Mouse (Mus musculus): Measurements from ENCODE around the gene Rrp1. TPM values are rescaled to one million over a fixed set of nuclear protein-coding genes. Genes with fewer than 3 reads are reported as not detected.

Gene Rrp1
- polyA plus RNA-seq, 1 experiment: 42.0 TPM

DNA sequence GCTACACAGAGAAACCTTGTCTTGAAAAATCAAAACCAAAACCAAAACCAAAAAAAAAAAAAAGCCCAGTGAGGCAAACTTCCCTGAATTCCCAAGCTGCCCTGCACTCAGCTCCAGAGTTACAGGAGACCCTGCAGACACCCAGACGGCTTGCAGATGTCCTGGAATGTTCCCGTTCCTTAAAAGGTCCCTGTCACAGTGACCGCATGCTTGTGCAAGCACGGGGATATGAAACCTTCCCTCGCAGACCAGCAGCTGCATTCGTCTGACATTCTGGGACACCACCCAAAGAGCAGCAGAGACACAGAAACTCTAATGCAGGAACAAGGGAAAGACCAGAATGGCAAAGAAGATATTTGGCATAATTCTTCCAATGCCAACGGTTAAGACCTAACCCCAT, 27.1 kb upstream of the Rrp1 start:
- 81% methylated on average over 7 of the region's 7 CpGs for WGBS

DNA sequence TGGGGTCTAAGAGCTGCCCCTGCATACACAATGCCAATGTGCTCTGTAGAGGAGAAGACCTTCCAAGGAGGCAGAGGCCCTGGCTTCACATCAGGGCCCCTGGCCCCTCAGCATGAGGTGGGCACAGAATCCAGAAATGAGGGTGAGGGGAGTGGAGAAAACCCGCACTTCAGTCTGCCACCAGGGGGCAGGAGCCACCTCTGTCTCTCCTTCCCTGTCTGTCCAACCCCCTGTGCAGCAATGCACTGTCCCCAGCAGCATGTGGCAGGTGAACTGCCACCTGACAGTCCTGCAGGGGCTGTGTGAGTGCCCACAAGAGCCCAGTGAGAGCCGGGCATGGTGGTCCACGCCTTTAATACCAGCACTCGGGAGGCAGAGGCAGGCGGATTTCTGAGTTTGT, 26.7 kb upstream of the Rrp1 start:
- Histone ChIP-seq H3K4me1 (ENCODE audit: control insufficient read depth, insufficient read depth, insufficient read length, low read length) (peaks cover 2% of the 10 kb centered on the region; the same call in 1 of the 2 replicates), H3K27me3 (ENCODE audit: control insufficient read depth, insufficient read depth, low read length) (no peaks in the 10 kb centered on the region), H3K4me3 (ENCODE audit: low read depth, low read length) (no peak overlapping the region), H3K36me3 (ENCODE audit: control insufficient read depth, insufficient read depth, low read length) (peaks cover 28% of the 10 kb centered on the region), H3K27ac (ENCODE audit: insufficient read depth, low read depth, low read length) (no peak overlapping the region)
- TF ChIP-seq CTCF (IDR thresholded peaks at IDR 0.05; ENCODE audit: extremely low read depth, insufficient read length, insufficient replicate concordance, low read depth, low read length): peak; percentile 20; the same call in 1 of the 2 replicates
- no peak for TF ChIP-seq POLR2A (IDR thresholded peaks at IDR 0.05; ENCODE audit: low read depth, low read length)
- 61% methylated on average over 5 of the region's 5 CpGs for WGBS

More for the DNA sequence above, 27.1 kb upstream of the Rrp1 start:
- no peak overlapping the region for H3K27ac ChIP-seq (ENCODE audit: insufficient read depth, low read depth, low read length)
- H3K4me1 ChIP-seq (ENCODE audit: control insufficient read depth, insufficient read depth, insufficient read length, low read length): peaks cover 2% of the 10 kb centered on the region; the same call in 1 of the 2 replicates
- peaks cover 29% of the 10 kb centered on the region for H3K36me3 ChIP-seq (ENCODE audit: control insufficient read depth, insufficient read depth, low read length)
- H3K4me3 ChIP-seq (ENCODE audit: low read depth, low read length): no peak overlapping the region
- no peaks in the 10 kb centered on the region for H3K27me3 ChIP-seq (ENCODE audit: control insufficient read depth, insufficient read depth, low read length)
- no peak for TF ChIP-seq POLR2A (IDR thresholded peaks at IDR 0.05; ENCODE audit: low read depth, low read length)
- TF ChIP-seq CTCF (IDR thresholded peaks at IDR 0.05; ENCODE audit: extremely low read depth, insufficient read length, insufficient replicate concordance, low read depth, low read length): no peak

DNA sequence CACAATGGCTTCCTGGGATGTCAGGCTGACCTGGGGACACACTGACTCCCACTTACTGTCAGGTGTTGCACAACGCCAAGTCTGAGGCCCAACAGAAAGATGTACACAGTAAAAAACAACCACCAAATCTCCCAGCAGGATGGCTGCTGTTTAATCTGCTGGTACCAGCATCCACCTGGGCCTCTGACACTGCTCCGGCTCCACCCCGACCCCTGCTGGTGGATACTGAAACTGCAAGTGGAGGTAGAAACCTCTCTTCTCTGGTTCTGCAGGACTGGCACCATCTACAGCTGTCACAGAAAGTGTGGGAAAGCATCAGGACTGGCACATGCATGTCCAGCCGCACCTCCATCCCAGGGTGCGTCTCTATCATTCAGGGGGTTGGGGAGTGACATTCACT, 25.3 kb upstream of the Rrp1 start:
- Histone ChIP-seq H3K4me1 (ENCODE audit: control insufficient read depth, insufficient read depth, insufficient read length, low read length) (peaks cover 2% of the 10 kb centered on the region; the same call in 1 of the 2 replicates), H3K36me3 (ENCODE audit: control insufficient read depth, insufficient read depth, low read length) (peaks cover 17% of the 10 kb centered on the region), H3K27ac (ENCODE audit: insufficient read depth, low read depth, low read length) (no peak overlapping the region), H3K27me3 (ENCODE audit: control insufficient read depth, insufficient read depth, low read length) (no peaks in the 10 kb centered on the region), H3K4me3 (ENCODE audit: low read depth, low read length) (no peak overlapping the region)
- TF ChIP-seq POLR2A (IDR thresholded peaks at IDR 0.05; ENCODE audit: low read depth, low read length) (no peak), CTCF (IDR thresholded peaks at IDR 0.05; ENCODE audit: extremely low read depth, insufficient read length, insufficient replicate concordance, low read depth, low read length) (peak; percentile 92)
- WGBS: 19% methylated on average over 5 of the region's 5 CpGs

DNA sequence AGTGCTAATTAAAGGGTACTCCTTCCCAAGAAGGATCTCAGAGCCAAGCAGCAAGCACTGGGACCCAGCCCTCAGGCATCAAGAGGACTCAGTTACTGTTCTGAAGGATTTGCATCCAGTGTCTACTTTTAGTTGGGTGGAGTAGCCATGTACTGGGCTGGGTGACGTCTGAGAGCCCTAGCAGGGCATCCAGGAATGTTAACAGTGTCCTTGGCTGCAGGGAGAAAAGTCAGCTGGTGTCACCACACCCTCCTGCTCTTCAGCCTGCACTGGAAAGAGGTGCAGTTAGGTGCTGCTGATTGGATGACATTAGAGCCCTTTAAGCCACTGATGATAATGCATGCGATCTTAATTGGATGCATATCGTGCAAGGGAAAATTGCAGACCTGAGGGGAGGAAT, 20.0 kb upstream of the Rrp1 start:
- peaks cover 2% of the 10 kb centered on the region; the same call in 1 of the 2 replicates for H3K36me3 ChIP-seq (ENCODE audit: control insufficient read depth, insufficient read depth, low read length)
- WGBS: 60% methylated on average over 3 of the region's 3 CpGs
- H3K27ac ChIP-seq (ENCODE audit: insufficient read depth, low read depth, low read length): no peak overlapping the region
- no peak overlapping the region for H3K4me3 ChIP-seq (ENCODE audit: low read depth, low read length)
- H3K4me1 ChIP-seq (ENCODE audit: control insufficient read depth, insufficient read depth, insufficient read length, low read length): no peaks in the 10 kb centered on the region
- no peaks in the 10 kb centered on the region for H3K27me3 ChIP-seq (ENCODE audit: control insufficient read depth, insufficient read depth, low read length)
- TF ChIP-seq CTCF (IDR thresholded peaks at IDR 0.05; ENCODE audit: extremely low read depth, insufficient read length, insufficient replicate concordance, low read depth, low read length): no peak
- TF ChIP-seq POLR2A (IDR thresholded peaks at IDR 0.05; ENCODE audit: low read depth, low read length): no peak

DNA sequence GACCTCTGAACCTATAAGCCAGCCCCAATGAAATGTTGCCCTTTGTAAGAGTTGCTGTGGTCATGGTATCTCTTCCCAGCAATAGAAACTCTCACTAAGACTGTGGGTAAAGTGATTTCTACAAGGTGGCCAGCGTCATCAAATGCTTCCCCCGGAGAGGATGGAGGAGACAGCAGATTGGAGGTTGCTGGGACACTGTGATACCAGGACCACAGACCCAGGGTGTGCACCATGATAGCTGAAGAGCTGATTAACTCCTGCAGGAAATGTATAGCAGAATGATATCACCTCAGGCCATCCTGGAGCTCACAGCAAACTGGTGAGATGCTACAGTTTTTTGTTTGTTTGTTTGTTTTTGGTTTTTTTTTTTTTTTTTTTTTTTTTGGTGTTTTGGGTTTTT, 16.9 kb upstream of the Rrp1 start:
- Histone ChIP-seq H3K27ac (ENCODE audit: insufficient read depth, low read depth, low read length) (no peak overlapping the region), H3K27me3 (ENCODE audit: control insufficient read depth, insufficient read depth, low read length) (no peaks in the 10 kb centered on the region), H3K4me1 (ENCODE audit: control insufficient read depth, insufficient read depth, insufficient read length, low read length) (peaks cover 5% of the 10 kb centered on the region; the same call in 1 of the 2 replicates), H3K4me3 (ENCODE audit: low read depth, low read length) (no peak overlapping the region), H3K36me3 (ENCODE audit: control insufficient read depth, insufficient read depth, low read length) (peaks cover 2% of the 10 kb centered on the region; the same call in 1 of the 2 replicates)
- TF ChIP-seq POLR2A (IDR thresholded peaks at IDR 0.05; ENCODE audit: low read depth, low read length) (no peak), CTCF (IDR thresholded peaks at IDR 0.05; ENCODE audit: extremely low read depth, insufficient read length, insufficient replicate concordance, low read depth, low read length) (no peak)
- 90% methylated on average over 2 of the region's 2 CpGs for WGBS

DNA sequence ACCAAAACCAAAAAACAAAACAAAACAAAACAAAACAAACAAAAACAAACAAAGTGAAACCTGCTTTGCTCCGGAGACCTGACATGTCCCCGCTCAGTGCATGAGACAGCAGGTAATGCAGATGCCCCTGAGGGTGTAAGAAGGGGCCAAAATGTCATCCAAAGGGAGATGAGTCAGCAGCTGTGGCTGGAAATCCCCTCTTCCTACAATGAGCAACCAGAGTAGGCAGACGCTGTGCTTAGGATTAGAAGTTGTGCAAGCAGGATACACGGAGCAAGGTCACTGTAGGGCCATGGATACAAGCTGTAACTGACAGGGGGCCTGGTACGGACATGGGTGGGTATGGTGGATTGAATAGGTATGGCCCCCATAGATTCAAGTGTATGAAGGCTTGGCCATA, 16.3 kb upstream of the Rrp1 start:
- no peaks in the 10 kb centered on the region for H3K27me3 ChIP-seq (ENCODE audit: control insufficient read depth, insufficient read depth, low read length)
- TF ChIP-seq POLR2A (IDR thresholded peaks at IDR 0.05; ENCODE audit: low read depth, low read length) (no peak), CTCF (IDR thresholded peaks at IDR 0.05; ENCODE audit: extremely low read depth, insufficient read length, insufficient replicate concordance, low read depth, low read length) (no peak)
- no peak overlapping the region for H3K27ac ChIP-seq (ENCODE audit: insufficient read depth, low read depth, low read length)
- WGBS: 70% methylated on average over 5 of the region's 5 CpGs
- H3K4me1 ChIP-seq (ENCODE audit: control insufficient read depth, insufficient read depth, insufficient read length, low read length): peaks cover 5% of the 10 kb centered on the region; the same call in 1 of the 2 replicates
- no peak overlapping the region for H3K4me3 ChIP-seq (ENCODE audit: low read depth, low read length)
- peaks cover 2% of the 10 kb centered on the region; the same call in 1 of the 2 replicates for H3K36me3 ChIP-seq (ENCODE audit: control insufficient read depth, insufficient read depth, low read length)

DNA sequence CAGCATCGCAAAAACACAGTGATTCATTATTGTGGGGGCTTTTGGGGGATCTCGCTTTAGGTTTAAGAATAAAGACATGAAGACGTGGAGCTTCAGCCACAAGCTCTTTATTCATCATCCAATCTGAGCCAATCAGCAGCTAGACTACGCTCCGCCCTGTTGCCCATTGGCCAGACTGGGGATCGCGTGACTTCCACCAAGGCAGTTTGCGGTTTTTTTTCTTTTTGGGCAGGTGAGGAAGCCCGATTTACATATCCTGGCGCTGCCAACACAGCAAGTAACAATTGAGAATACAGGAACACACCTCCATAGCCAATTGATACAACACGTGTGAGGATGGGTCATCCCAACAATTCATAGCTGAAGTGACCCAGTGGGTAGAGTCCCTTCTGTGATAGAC, 15.2 kb upstream of the Rrp1 start:
- Histone ChIP-seq H3K27me3 (ENCODE audit: control insufficient read depth, insufficient read depth, low read length) (no peaks in the 10 kb centered on the region), H3K4me3 (ENCODE audit: low read depth, low read length) (no peak overlapping the region), H3K4me1 (ENCODE audit: control insufficient read depth, insufficient read depth, insufficient read length, low read length) (peaks cover 5% of the 10 kb centered on the region; the same call in 1 of the 2 replicates), H3K27ac (ENCODE audit: insufficient read depth, low read depth, low read length) (no peak overlapping the region), H3K36me3 (ENCODE audit: control insufficient read depth, insufficient read depth, low read length) (peaks cover 2% of the 10 kb centered on the region; the same call in 1 of the 2 replicates)
- TF ChIP-seq POLR2A (IDR thresholded peaks at IDR 0.05; ENCODE audit: low read depth, low read length) (no peak), CTCF (IDR thresholded peaks at IDR 0.05; ENCODE audit: extremely low read depth, insufficient read length, insufficient replicate concordance, low read depth, low read length) (no peak)
- 96% methylated on average over 11 of the region's 11 CpGs for WGBS
